14 mouse cellular contexts compared by ENCODE assay signal in genomic region chr5:97205606-97206005, GRCm38 (mm10).
"Had no signal": no experiment of that assay in that cellular context is flagged by ENCODE, and none has a peak within 500 bp of the region (broad histone marks: within the 10 kb centered on the region; RNA-seq: fewer than 3 reads in every experiment).

No protein-coding gene starts in this region.

- ATAC-seq: lung, postnatal 0 days; midbrain, embryonic 16.5 days had no signal

- DNase-seq: lung, adult 2 months; lung, postnatal 14 days; lung, postnatal 36 days; midbrain, embryonic 14.5 days; retina, postnatal 1 day; right cerebral cortex, adult 18-20 months; right cerebral cortex, postnatal 25 days; right cerebral cortex, postnatal 4 days; spleen, adult 18-20 months; thymus, adult 18-20 months; thymus, postnatal 14 days; thymus, postnatal 36 days had no signal
